Mouse (Mus musculus) ES-E14 (cell line): Measurements from ENCODE around the gene Slpi. TPM values are rescaled to one million over a fixed set of nuclear protein-coding genes. Genes with fewer than 3 reads are reported as not detected.

ENCODE experiments used
- DNase-seq: peaks from one replicate; pipeline ENCODE4 v3.0.0-alpha.2; 2013; ENCODE audit warnings: low read depth, low spot score
- H3K27ac ChIP-seq: 2 replicates; pipeline ENCODE4 v1.5.1; 2012; ENCODE audit warnings: low read depth, mild to moderate bottlenecking, low read length, moderate library complexity, mixed read lengths; ENCODE audit not compliant: poor library complexity, insufficient read depth, severe bottlenecking
- H3K36me3 ChIP-seq: 2 replicates; pipeline ENCODE4 v1.6.1; 2012; ENCODE audit warnings: mild to moderate bottlenecking, low read length, moderate library complexity, mixed read lengths; ENCODE audit not compliant: control insufficient read depth, poor library complexity, insufficient read depth, severe bottlenecking
- H3K4me1 ChIP-seq, 2 experiments: fragments of 150-350 bp in 1 of 2; sonication (generic) in 1 of 2; 2 replicates each; pipeline ENCODE4 v1.6.1; 2012; ENCODE audit warnings: low read length in 2 of 2, mild to moderate bottlenecking in 1 of 2, mixed read lengths in 1 of 2; ENCODE audit not compliant: control insufficient read depth in 2 of 2, insufficient read depth in 2 of 2, poor library complexity in 1 of 2
- H3K4me3 ChIP-seq, 2 experiments: fragments of 150-350 bp in 1 of 2; sonication (generic) in 1 of 2; 2 replicates each; pipeline ENCODE4 v1.5.1; 2012; ENCODE audit warnings: low read length in 2 of 2, low read depth in 1 of 2, mild to moderate bottlenecking in 1 of 2, mixed read lengths in 1 of 2; ENCODE audit not compliant: insufficient read depth in 1 of 2, poor library complexity in 1 of 2, severe bottlenecking in 1 of 2
- H3K9ac ChIP-seq: 2 replicates; pipeline ENCODE4 v1.6.1; 2012; ENCODE audit warnings: low read depth, mild to moderate bottlenecking, low read length, mixed read lengths; ENCODE audit not compliant: poor library complexity, insufficient read depth, severe bottlenecking
- H3K9me3 ChIP-seq: fragments of 150-350 bp; sonication (generic); 2 replicates; pipeline ENCODE4 v1.6.1; 2012; ENCODE audit warnings: low read depth, mild to moderate bottlenecking, low read length; ENCODE audit not compliant: control insufficient read depth, insufficient read depth
- CHD2 ChIP-seq: IDR thresholded peaks from 2 replicates; pipeline ENCODE4 v1.6.1; 2014; ENCODE audit warnings: mild to moderate bottlenecking, low read depth, low read length, inconsistent platforms
- HCFC1 ChIP-seq: IDR thresholded peaks from 2 replicates; pipeline ENCODE4 v1.6.1; 2012; ENCODE audit warnings: low read length, inconsistent platforms, borderline replicate concordance; ENCODE audit not compliant: insufficient read depth
- MAFK ChIP-seq: IDR thresholded peaks from 2 replicates; pipeline ENCODE4 v1.6.1; 2014; ENCODE audit warnings: mild to moderate bottlenecking, low read depth, low read length, inconsistent platforms; ENCODE audit not compliant: insufficient read depth
- ZC3H11A ChIP-seq: IDR thresholded peaks from 2 replicates; pipeline ENCODE4 v1.6.1; 2012; ENCODE audit warnings: low read depth, mild to moderate bottlenecking, inconsistent platforms, low read length, borderline replicate concordance
- ZNF384 ChIP-seq: IDR thresholded peaks from 2 replicates; pipeline ENCODE4 v1.6.1; 2012; ENCODE audit warnings: low read depth, low read length, inconsistent platforms
- in situ Hi-C, 2 experiments: fragments of 600-800 bp; cut with MboI; formaldehyde crosslinking; loops; one replicate each; pipeline ENCODE4 v1.15.1; 2025; ENCODE audit warnings: low sequenced_read_pairs in 2 of 2, inconsistent platforms in 1 of 2; ENCODE audit not compliant: unreplicated experiment in 2 of 2
- total RNA-seq: library from RNA; depleted of rRNA; stranded (reverse); fragments of 300-350 nt; gene quantifications from 2 replicates; pipeline ENCODE4 v1.2.3, GENCODE M21; 2012

Gene Slpi
- total RNA-seq, 1 experiment = not detected

- TF ChIP-seq MAFK (no peak), HCFC1 (no peak), CHD2 (no peak), ZC3H11A (no peak), ZNF384 (no peak)
- Histone ChIP-seq H3K9me3 (no peaks in the 10 kb centered on the region), H3K4me1 (no peaks in the 10 kb centered on the region), H3K9ac (no peak overlapping the region), H3K27ac (no peak overlapping the region), H3K36me3 (no peaks in the 10 kb centered on the region), H3K4me3 (no peak overlapping the region)
- no peak for DNase-seq
- in situ Hi-C loops = no loop called here
Observed at GRCm38 (mm10) chr2:164372408-164373053, 16.4 kb downstream of the Slpi start.

GRCm38 (mm10) chr2:164371371-164371770 is 17.5 kb downstream of the Slpi start:
- no peaks in the 10 kb centered on the region for H3K36me3 ChIP-seq
- no peak overlapping the region for H3K27ac ChIP-seq
- H3K4me1 ChIP-seq = no peaks in the 10 kb centered on the region
- no peaks in the 10 kb centered on the region for H3K9me3 ChIP-seq
- in situ Hi-C loops = no loop called here
- DNase-seq = no peak
- H3K9ac ChIP-seq = no peak overlapping the region
- TF ChIP-seq CHD2 = no peak
- no peak for TF ChIP-seq ZNF384
- no peak for TF ChIP-seq ZC3H11A
- no peak for TF ChIP-seq HCFC1
- no peak for TF ChIP-seq MAFK
- H3K4me3 ChIP-seq = no peak overlapping the region

GRCm38 (mm10) chr2:164368620-164369105 is 20.2 kb downstream of the Slpi start:
- Histone ChIP-seq H3K4me1 (no peaks in the 10 kb centered on the region), H3K36me3 (no peaks in the 10 kb centered on the region), H3K9ac (no peak overlapping the region), H3K27ac (no peak overlapping the region), H3K9me3 (no peaks in the 10 kb centered on the region), H3K4me3 (no peak overlapping the region)
- DNase-seq = no peak
- TF ChIP-seq ZNF384 (no peak), MAFK (no peak), HCFC1 (no peak), ZC3H11A (no peak), CHD2 (no peak)
- in situ Hi-C loops = no loop called here

GRCm38 (mm10) chr2:164366947-164367346 is 21.9 kb downstream of the Slpi start:
- H3K27ac ChIP-seq = no peak overlapping the region
- no peak overlapping the region for H3K9ac ChIP-seq
- TF ChIP-seq ZNF384 (no peak), HCFC1 (no peak), ZC3H11A (no peak), MAFK (no peak), CHD2 (no peak)
- in situ Hi-C loops = no loop called here
- H3K9me3 ChIP-seq = no peaks in the 10 kb centered on the region
- H3K4me1 ChIP-seq = no peaks in the 10 kb centered on the region
- no peak for DNase-seq
- no peaks in the 10 kb centered on the region for H3K36me3 ChIP-seq
- no peak overlapping the region for H3K4me3 ChIP-seq
